Mouse (Mus musculus): ENCODE data around the gene Il13.

GRCm38 (mm10) chr11:53621582-53622439 lies 12.7 kb downstream of the Il13 start:
- no peak for TF ChIP-seq TBP (IDR thresholded peaks at IDR 0.05; ENCODE audit: low read depth, low read length)
- TF ChIP-seq SMC3 (IDR thresholded peaks at IDR 0.05; ENCODE audit: low read depth, low read length), result no peak
- TF ChIP-seq CTCF (IDR thresholded peaks at IDR 0.05 in 2 of 3, conservative IDR thresholded peaks at IDR 0.05 in 1 of 3; ENCODE audit: control insufficient read depth in 1 of 3, insufficient read depth in 1 of 3, low read depth in 2 of 3, low read length in 3 of 3, poor library complexity in 1 of 3, severe bottlenecking in 1 of 3), result no peak
- no peak for TF ChIP-seq TCF12 (IDR thresholded peaks at IDR 0.05; ENCODE audit: low read depth, low read length)
